Mouse (Mus musculus) forebrain, embryonic 12.5 days (tissue): Measurements from ENCODE around the gene Grm1. TPM values are rescaled to one million over a fixed set of nuclear protein-coding genes. Genes with fewer than 3 reads are reported as not detected.

Source experiments
- ATAC-seq: fragments of 200-750 bp; cut with Nextera tagmentation; 2 replicates; pipeline ENCODE4 v1.8.0; 2017; ENCODE audit warnings: moderate TSS enrichment; ENCODE audit not compliant: low FRiP score
- H3K27ac ChIP-seq: fragments of 300-500 bp; sonication (generic); 2 replicates; pipeline ENCODE4 v1.5.1; 2016; ENCODE audit warnings: mild to moderate bottlenecking
- H3K27me3 ChIP-seq: fragments of 300-500 bp; sonication (generic); 2 replicates; pipeline ENCODE4 v1.6.1; 2016; ENCODE audit warnings: mild to moderate bottlenecking
- H3K36me3 ChIP-seq: fragments of 300-500 bp; sonication (generic); replicated peaks from 2 replicates; pipeline ENCODE4 v1.6.1; 2016; ENCODE audit warnings: mild to moderate bottlenecking
- H3K4me1 ChIP-seq: fragments of 300-500 bp; sonication (generic); 2 replicates; pipeline ENCODE4 v1.6.1; 2016
- H3K4me2 ChIP-seq: fragments of 300-500 bp; sonication (generic); 2 replicates; pipeline ENCODE4 v1.6.1; 2016; ENCODE audit warnings: mild to moderate bottlenecking, moderate library complexity
- H3K4me3 ChIP-seq: fragments of 300-500 bp; sonication (generic); replicated peaks from 2 replicates; pipeline ENCODE4 v1.5.1; 2016; ENCODE audit warnings: mild to moderate bottlenecking
- H3K9ac ChIP-seq: fragments of 300-500 bp; sonication (generic); 2 replicates; pipeline ENCODE4 v1.6.1; 2016; ENCODE audit warnings: mild to moderate bottlenecking
- H3K9me3 ChIP-seq: fragments of 300-500 bp; sonication (generic); 2 replicates; pipeline ENCODE4 v1.6.1; 2016
- WGBS: fragments of 180-500 bp; shearing (Covaris S2); methylation state at CpG from one replicate; pipeline ENCODE4 v1.1.7; 2016; 5-methylcytosine and 5-hydroxymethylcytosine counted together
- polyA plus RNA-seq: library from polyadenylated mRNA; unstranded; fragments of >200 nt; fragmentation: Nextera tagmentation; extraction: Ambion mirVana; gene quantifications from 2 replicates; pipeline ENCODE4 v1.2.1, GENCODE M21; 2016

The Grm1 gene
- polyA plus RNA-seq, 1 experiment from 2014 or later, result 2.4 TPM

DNA sequence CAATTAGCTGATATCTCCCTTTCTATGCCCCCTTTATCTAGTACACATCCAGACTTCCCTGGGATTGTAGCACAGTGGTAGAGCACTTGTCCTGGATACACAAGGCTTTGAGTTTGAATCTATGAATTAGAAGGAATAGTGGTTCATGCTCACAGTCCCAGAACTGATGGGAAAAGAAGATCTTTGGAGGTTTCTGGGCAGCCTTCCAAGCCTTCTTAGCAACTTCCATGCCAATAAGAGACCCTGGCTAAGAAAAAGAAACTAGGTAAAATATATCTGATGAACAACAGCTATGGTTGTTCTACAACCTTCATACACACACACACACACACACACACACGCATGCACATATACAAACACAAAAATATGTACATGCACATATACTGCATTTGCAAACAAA, 286.8 kb downstream of the Grm1 start:
- ATAC-seq, result no peak
- Histone ChIP-seq H3K36me3 (no peaks in the 10 kb centered on the region), H3K4me1 (no peaks in the 10 kb centered on the region), H3K4me3 (no peak overlapping the region), H3K9ac (no peak overlapping the region), H3K9me3 (no peaks in the 10 kb centered on the region), H3K27me3 (no peaks in the 10 kb centered on the region), H3K4me2 (no peak overlapping the region), H3K27ac (no peak overlapping the region)
- WGBS, result 96% methylated on average over 1 of the region's 1 CpGs

DNA sequence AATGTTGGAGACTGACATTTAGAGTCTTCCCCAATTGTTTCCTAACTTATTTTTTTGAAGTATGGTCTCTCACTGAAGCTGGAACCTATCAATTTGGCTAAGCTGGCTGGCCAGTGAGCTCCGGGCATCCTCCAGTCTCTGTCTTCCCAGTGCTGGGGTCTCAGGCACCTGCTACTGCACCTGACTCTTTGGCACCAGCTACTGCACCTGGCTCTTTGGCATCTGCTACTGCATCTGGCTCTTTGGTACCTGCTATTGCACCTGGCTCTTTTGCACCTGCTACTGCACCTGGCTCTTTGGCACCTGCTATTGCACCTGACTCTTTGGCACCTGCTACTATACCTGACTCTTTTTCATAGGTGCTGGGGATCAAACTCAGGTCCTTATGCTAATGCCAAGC, 291.7 kb downstream of the Grm1 start:
- H3K4me2 ChIP-seq, result no peak overlapping the region
- no peak overlapping the region for H3K27ac ChIP-seq
- H3K9ac ChIP-seq, result no peak overlapping the region
- H3K27me3 ChIP-seq, result no peaks in the 10 kb centered on the region
- ATAC-seq, result no peak
- H3K36me3 ChIP-seq, result no peaks in the 10 kb centered on the region
- no peaks in the 10 kb centered on the region for H3K4me1 ChIP-seq
- no peak overlapping the region for H3K4me3 ChIP-seq
- H3K9me3 ChIP-seq, result no peaks in the 10 kb centered on the region
- 77% methylated on average over 1 of the region's 1 CpGs for WGBS

DNA sequence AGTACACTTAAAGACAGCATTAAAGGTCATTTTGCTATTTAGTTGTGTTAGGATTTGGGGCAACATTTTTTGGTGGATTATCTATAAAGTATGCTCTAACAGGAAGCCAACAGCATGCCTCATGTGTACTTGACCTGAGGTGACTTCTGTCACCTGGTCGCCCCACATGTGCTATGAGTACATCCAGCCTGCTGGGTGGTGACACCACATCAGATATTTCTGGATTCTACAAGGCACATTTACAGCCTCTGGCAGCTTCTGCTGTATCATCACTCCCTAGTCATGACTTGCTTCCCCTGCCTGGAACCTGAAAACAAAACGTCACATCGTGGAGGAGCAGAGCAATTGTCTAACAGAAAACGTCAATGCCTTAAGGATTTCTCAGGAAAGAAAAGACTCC, 292.2 kb downstream of the Grm1 start:
- Histone ChIP-seq H3K4me1 (no peaks in the 10 kb centered on the region), H3K4me2 (no peak overlapping the region), H3K9ac (no peak overlapping the region), H3K27ac (no peak overlapping the region), H3K36me3 (no peaks in the 10 kb centered on the region), H3K4me3 (no peak overlapping the region), H3K27me3 (no peaks in the 10 kb centered on the region), H3K9me3 (no peaks in the 10 kb centered on the region)
- ATAC-seq, result no peak
- WGBS, result 84% methylated on average over 4 of the region's 4 CpGs

DNA sequence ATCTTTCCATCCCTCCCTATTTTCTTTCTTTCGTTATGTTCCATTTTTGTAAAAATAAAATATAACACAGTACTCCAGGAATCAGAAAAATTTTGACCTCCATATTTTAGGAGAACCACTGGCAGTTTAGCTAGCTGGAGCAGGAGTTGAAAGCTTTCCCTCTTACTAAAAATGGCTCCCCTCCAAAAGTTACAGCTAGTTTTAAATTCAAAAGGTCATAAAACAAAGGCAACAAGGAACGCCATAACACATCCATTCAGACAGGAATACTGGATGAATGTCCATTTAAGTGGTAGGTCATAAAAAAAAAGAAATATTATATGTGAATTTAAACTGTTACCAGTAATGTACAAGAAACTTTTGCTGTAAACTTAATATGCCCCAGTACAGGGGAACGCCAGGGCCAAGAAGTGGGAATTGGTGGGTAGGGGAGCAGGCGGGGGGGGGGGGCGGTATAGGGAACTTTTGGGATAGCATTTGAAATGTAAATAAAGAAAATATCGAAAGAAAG, 294.2 kb downstream of the Grm1 start:
- H3K27ac ChIP-seq, result no peak overlapping the region
- H3K36me3 ChIP-seq, result no peaks in the 10 kb centered on the region
- 92% methylated on average over 3 of the region's 6 CpGs for WGBS
- H3K9ac ChIP-seq, result no peak overlapping the region
- H3K4me1 ChIP-seq, result no peaks in the 10 kb centered on the region
- H3K4me3 ChIP-seq, result no peak overlapping the region
- ATAC-seq, result no peak
- no peaks in the 10 kb centered on the region for H3K27me3 ChIP-seq
- no peak overlapping the region for H3K4me2 ChIP-seq
- no peaks in the 10 kb centered on the region for H3K9me3 ChIP-seq

DNA sequence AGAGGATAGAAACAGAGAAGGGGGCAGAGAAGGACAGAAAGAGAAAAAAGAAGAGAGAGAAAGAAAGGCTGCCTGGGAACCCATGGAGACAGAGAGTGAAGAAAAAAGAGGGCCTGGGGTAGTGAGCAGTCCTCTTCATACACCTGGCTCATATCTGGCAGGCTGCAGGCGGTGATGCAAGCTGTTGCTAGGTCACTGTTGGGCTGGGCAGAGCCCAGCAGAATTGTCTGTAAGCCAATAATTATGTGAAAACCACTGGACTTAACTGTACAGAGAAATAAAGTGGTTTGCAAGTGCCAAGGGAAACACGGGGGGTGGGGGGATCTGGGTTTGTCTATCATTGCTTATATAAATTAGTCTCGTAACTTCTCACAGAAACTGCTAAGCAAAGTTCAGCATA, 297.0 kb downstream of the Grm1 start:
- Histone ChIP-seq H3K36me3 (no peaks in the 10 kb centered on the region), H3K27ac (no peak overlapping the region), H3K4me3 (no peak overlapping the region), H3K9me3 (no peaks in the 10 kb centered on the region), H3K4me2 (no peak overlapping the region), H3K27me3 (no peaks in the 10 kb centered on the region), H3K9ac (no peak overlapping the region), H3K4me1 (no peaks in the 10 kb centered on the region)
- 86% methylated on average over 3 of the region's 3 CpGs for WGBS
- ATAC-seq, result no peak

DNA sequence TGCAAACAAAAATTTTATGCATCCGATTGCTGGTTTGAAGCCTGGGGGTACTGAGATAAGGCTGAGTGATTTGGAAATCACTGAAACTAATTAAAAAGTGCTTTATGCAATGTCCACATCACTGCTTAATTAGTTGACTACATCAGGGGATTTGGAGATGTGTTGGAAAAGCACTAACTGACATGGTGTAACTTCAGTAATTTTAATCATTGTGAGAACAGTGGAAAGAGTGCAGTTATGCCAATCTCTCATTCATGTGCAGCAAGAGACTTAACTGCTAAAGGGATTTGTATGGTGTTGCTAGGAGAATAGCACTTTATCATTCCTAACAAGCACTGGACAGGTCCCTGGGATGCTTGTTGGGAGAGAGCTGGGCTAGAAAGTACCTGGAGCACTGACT, 307.3 kb downstream of the Grm1 start:
- 84% methylated on average over 1 of the region's 1 CpGs for WGBS
- Histone ChIP-seq H3K36me3 (no peaks in the 10 kb centered on the region), H3K27me3 (no peaks in the 10 kb centered on the region), H3K27ac (no peak overlapping the region), H3K9ac (no peak overlapping the region), H3K4me2 (no peak overlapping the region), H3K9me3 (no peaks in the 10 kb centered on the region), H3K4me3 (no peak overlapping the region), H3K4me1 (no peaks in the 10 kb centered on the region)
- ATAC-seq, result no peak

DNA sequence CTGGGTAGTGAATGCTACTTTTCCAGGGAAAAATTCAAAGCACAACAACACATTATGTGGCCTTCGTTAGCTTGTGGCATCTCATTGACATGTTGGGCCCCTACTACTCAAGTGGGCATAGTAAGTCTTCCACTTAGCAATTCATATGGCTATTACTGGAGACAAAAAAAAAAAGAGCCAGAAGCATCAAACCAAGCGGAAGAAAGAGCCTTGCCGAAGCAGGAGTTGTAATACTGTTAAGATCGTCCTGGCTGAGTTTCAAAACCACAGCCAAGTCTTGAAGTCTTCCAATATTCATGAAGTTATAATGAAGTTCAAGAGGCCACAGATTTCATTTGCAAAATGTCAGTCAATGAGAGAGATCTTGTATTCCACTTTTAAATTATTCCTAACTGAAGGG, 319.1 kb downstream of the Grm1 start:
- Histone ChIP-seq H3K27me3 (no peaks in the 10 kb centered on the region), H3K4me2 (no peak overlapping the region), H3K36me3 (no peaks in the 10 kb centered on the region), H3K27ac (no peak overlapping the region), H3K9me3 (no peaks in the 10 kb centered on the region), H3K9ac (no peak overlapping the region), H3K4me1 (no peaks in the 10 kb centered on the region), H3K4me3 (no peak overlapping the region)
- 59% methylated on average over 4 of the region's 4 CpGs for WGBS
- no peak for ATAC-seq

DNA sequence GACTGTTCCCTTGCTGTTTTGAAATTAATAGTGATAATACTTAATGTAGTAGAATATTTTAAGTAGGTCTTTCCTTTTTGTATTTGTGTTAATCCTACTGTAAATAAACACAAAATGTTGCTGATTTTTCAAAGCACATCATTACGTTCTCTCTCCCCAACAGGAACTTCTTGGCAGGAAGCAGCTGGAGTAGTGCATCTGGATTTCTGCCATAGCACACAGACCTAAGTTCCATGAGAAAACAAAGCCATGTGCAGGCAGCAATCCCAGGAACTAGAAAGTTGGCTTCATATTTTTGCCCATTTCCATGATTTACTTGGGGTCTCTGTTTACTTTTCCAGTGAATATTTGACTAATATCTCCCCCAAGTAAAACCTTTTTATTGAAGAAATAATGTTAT, 320.9 kb downstream of the Grm1 start:
- no peak overlapping the region for H3K27ac ChIP-seq
- no peaks in the 10 kb centered on the region for H3K9me3 ChIP-seq
- 87% methylated on average over 1 of the region's 1 CpGs for whole genome bisulfite sequencing
- no peak overlapping the region for H3K4me3 ChIP-seq
- no peaks in the 10 kb centered on the region for H3K36me3 ChIP-seq
- no peak overlapping the region for H3K4me2 ChIP-seq
- no peak for ATAC-seq
- no peaks in the 10 kb centered on the region for H3K4me1 ChIP-seq
- no peak overlapping the region for H3K9ac ChIP-seq
- H3K27me3 ChIP-seq, result no peaks in the 10 kb centered on the region

DNA sequence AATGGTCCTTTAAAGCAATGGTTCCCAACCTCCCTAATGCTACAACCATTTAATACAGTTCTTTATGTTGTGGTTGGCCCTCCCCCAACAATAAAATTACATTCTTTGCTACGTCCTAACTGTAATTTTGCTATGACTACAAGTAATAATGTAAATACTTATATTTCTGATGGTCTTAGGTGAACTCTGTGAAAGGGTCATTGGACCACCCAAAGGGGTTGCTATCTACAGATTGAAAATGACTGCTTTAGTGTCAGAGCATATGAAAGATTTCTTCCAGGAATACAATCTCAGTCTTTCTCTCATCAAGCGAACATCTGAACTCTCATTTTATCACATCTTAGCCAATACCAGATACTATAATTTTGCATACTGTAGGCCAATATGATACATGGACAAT, 321.4 kb downstream of the Grm1 start:
- no peak overlapping the region for H3K4me3 ChIP-seq
- H3K9ac ChIP-seq, result no peak overlapping the region
- H3K4me2 ChIP-seq, result no peak overlapping the region
- H3K9me3 ChIP-seq, result no peaks in the 10 kb centered on the region
- WGBS, result 84% methylated on average over 2 of the region's 2 CpGs
- no peaks in the 10 kb centered on the region for H3K4me1 ChIP-seq
- H3K36me3 ChIP-seq, result no peaks in the 10 kb centered on the region
- no peak for ATAC-seq
- no peak overlapping the region for H3K27ac ChIP-seq
- no peaks in the 10 kb centered on the region for H3K27me3 ChIP-seq

DNA sequence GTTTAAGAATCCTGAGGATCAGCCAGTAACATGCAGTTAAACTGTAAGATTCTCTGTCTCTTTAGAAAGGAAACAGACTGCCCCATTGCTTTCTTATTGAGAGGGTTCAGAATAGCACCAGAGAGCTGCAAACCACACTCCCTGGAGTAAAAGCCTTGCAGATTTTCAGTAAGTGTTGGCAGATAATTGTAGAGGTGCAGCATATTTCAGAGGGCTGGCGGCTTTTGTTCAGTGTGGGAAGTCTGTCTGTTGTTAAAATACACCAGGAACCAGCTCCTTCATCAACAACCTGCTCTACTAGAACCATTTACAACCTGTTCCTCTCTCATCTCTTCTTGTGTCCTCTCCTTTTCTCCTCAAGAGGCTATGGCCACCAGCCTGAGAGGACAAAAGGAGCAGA, 331.1 kb downstream of the Grm1 start:
- Histone ChIP-seq H3K9me3 (no peaks in the 10 kb centered on the region), H3K9ac (no peak overlapping the region), H3K4me2 (no peak overlapping the region), H3K27me3 (no peaks in the 10 kb centered on the region), H3K4me1 (no peaks in the 10 kb centered on the region), H3K4me3 (no peak overlapping the region), H3K36me3 (no peaks in the 10 kb centered on the region), H3K27ac (no peak overlapping the region)
- no peak for ATAC-seq
- WGBS, result 81% methylated on average over 1 of the region's 1 CpGs

DNA sequence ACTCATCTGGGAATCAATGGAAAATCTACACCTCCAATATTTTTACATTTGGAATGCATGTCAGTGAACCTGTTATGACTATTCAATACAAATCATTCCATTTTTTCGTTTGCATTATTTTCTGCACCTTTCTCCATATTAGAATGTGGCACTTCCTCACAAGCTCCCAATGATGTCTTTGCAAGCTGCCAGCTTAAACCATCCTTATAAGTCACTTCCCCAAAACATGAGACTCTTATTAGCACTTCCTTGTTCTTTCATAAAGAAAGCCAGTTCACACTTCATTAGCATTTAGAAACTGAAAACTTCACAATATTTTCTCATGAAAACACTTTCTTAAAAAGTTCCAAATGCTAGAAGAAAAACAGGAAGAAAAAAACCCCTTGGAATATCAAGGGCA, 338.1 kb downstream of the Grm1 start:
- H3K27ac ChIP-seq, result no peak overlapping the region
- no peaks in the 10 kb centered on the region for H3K4me1 ChIP-seq
- H3K27me3 ChIP-seq, result no peaks in the 10 kb centered on the region
- no peak overlapping the region for H3K9ac ChIP-seq
- H3K9me3 ChIP-seq, result no peaks in the 10 kb centered on the region
- ATAC-seq, result no peak
- no peaks in the 10 kb centered on the region for H3K36me3 ChIP-seq
- WGBS, result 67% methylated on average over 1 of the region's 1 CpGs
- no peak overlapping the region for H3K4me2 ChIP-seq
- no peak overlapping the region for H3K4me3 ChIP-seq

DNA sequence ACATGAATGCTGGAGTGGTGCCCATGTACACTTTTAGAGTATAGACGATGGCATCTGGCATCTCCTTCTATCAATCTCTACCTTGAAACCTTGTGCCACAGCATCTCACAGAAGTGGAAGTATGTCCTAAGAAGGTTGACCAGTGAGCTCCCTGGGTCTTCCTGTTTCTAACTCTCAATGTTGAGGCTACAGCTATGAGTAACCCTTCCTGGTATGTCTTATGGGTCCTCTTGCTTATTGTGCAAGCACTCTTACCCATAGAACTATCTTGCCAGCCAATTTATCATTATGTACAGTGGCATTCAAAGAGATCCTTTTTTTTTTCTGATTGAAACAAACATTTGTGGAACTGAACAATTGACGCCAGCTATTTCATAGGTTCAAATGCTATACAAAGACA, 340.0 kb downstream of the Grm1 start:
- H3K9me3 ChIP-seq, result no peaks in the 10 kb centered on the region
- ATAC-seq, result no peak
- H3K9ac ChIP-seq, result no peak overlapping the region
- no peaks in the 10 kb centered on the region for H3K4me1 ChIP-seq
- no peak overlapping the region for H3K4me2 ChIP-seq
- no peak overlapping the region for H3K27ac ChIP-seq
- 97% methylated on average over 2 of the region's 2 CpGs for WGBS
- H3K4me3 ChIP-seq, result no peak overlapping the region
- H3K27me3 ChIP-seq, result no peaks in the 10 kb centered on the region
- H3K36me3 ChIP-seq, result no peaks in the 10 kb centered on the region

DNA sequence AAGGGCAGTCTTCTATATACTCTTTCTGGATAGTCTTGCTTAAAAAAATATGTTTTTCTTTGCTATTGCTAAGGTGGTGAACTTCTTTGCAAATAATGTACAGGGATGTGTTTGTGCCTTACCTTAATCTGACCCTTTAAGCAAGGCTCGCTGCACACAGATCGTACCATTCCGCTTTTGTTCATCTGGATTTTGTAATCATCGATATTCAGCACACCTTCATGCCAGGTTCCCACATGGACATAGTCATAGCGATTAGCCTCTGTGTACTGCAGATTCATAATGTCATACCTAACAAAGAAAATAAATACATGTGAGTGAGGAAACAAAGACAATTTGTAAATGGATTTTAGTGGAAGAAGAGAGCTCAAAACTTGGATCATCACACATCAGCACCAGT, 340.8 kb downstream of the Grm1 start:
- Histone ChIP-seq H3K36me3 (no peaks in the 10 kb centered on the region), H3K27me3 (no peaks in the 10 kb centered on the region), H3K9ac (no peak overlapping the region), H3K4me1 (no peaks in the 10 kb centered on the region), H3K4me3 (no peak overlapping the region), H3K9me3 (no peaks in the 10 kb centered on the region), H3K27ac (no peak overlapping the region), H3K4me2 (no peak overlapping the region)
- ATAC-seq, result no peak
- 95% methylated on average over 5 of the region's 5 CpGs for WGBS

DNA sequence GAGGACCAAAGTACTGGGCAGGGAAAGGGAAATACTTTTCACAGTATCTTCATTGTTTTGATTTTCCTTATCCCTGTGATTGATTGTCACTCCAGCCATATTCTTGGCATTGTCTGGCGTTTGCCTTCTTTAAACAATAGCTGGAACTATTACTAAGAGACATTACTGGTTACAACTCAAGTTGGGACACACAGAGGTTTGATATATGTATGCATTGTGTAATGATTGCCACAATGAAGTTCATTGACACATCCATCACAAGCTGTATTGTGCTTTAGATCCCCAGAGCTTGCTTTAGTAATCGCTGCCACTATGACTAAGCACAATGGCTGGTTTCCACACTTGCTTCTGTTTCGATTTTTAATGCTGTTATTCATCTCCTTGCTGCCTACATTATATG, 341.4 kb downstream of the Grm1 start:
- no peak overlapping the region for H3K9ac ChIP-seq
- no peaks in the 10 kb centered on the region for H3K4me1 ChIP-seq
- no peaks in the 10 kb centered on the region for H3K27me3 ChIP-seq
- WGBS, result 74% methylated on average over 3 of the region's 3 CpGs
- ATAC-seq, result no peak
- no peak overlapping the region for H3K27ac ChIP-seq
- no peak overlapping the region for H3K4me2 ChIP-seq
- no peak overlapping the region for H3K4me3 ChIP-seq
- no peaks in the 10 kb centered on the region for H3K36me3 ChIP-seq
- H3K9me3 ChIP-seq, result no peaks in the 10 kb centered on the region
